Mouse (Mus musculus) MEL (cell line): ENCODE measurements around the gene Irs2.

ENCODE experiments used
- BHLHE40 ChIP-seq: IDR thresholded peaks from 2 replicates; pipeline ENCODE4 v1.6.1; 2012; ENCODE audit warnings: low read depth, mild to moderate bottlenecking, inconsistent platforms, low read length, improper control_type of control experiment, borderline replicate concordance
- CTCF ChIP-seq, 3 experiments: IDR thresholded peaks in 2 of 3; conservative IDR thresholded peaks in 1 of 3; 2 replicates each; pipeline ENCODE4 v1.5.1; 2011 to 2012; ENCODE audit warnings: low read length in 3 of 3, low read depth in 2 of 3, mild to moderate bottlenecking in 2 of 3, improper control_type of control experiment in 1 of 3, inconsistent platforms in 1 of 3, mixed read lengths in 1 of 3, moderate library complexity in 1 of 3; ENCODE audit not compliant: control insufficient read depth in 1 of 3, insufficient read depth in 1 of 3, poor library complexity in 1 of 3, severe bottlenecking in 1 of 3
- E2F4 ChIP-seq: IDR thresholded peaks from 2 replicates; pipeline ENCODE4 v1.6.1; 2011; ENCODE audit warnings: low read depth, low read length, improper control_type of control experiment, borderline replicate concordance
- EP300 ChIP-seq, 2 experiments: IDR thresholded peaks; 2 replicates each; pipeline ENCODE4 v1.6.1; 2011; ENCODE audit warnings: improper control_type of control experiment in 2 of 2, low read length in 2 of 2, low read depth in 1 of 2, mild to moderate bottlenecking in 1 of 2
- ETS1 ChIP-seq: IDR thresholded peaks from 2 replicates; pipeline ENCODE4 v1.6.1; 2012; ENCODE audit warnings: low read depth, mild to moderate bottlenecking, inconsistent platforms, low read length, improper control_type of control experiment, moderate library complexity
- KAT2A ChIP-seq: conservative IDR thresholded peaks from 2 replicates; pipeline ENCODE4 v1.6.1; 2012; ENCODE audit warnings: low read depth, low read length, improper control_type of control experiment, inconsistent platforms
- MXI1 ChIP-seq: IDR thresholded peaks from 2 replicates; pipeline ENCODE4 v1.6.1; 2011; ENCODE audit warnings: mild to moderate bottlenecking, low read depth, low read length, improper control_type of control experiment
- NRF1 ChIP-seq: IDR thresholded peaks from 2 replicates; pipeline ENCODE4 v1.6.1; 2014; ENCODE audit warnings: low read depth, mild to moderate bottlenecking, inconsistent platforms, low read length, improper control_type of control experiment, moderate library complexity; ENCODE audit not compliant: poor library complexity, insufficient read depth, severe bottlenecking
- POLR2AphosphoS5 ChIP-seq: IDR thresholded peaks from 2 replicates; pipeline ENCODE4 v1.6.1; 2012; ENCODE audit warnings: low read depth, borderline replicate concordance, mild to moderate bottlenecking, inconsistent platforms, low read length, moderate library complexity, mixed read lengths
- ZNF384 ChIP-seq: IDR thresholded peaks from 2 replicates; pipeline ENCODE4 v1.6.1; 2012; ENCODE audit warnings: low read depth, mild to moderate bottlenecking, inconsistent platforms, low read length, improper control_type of control experiment

DNA sequence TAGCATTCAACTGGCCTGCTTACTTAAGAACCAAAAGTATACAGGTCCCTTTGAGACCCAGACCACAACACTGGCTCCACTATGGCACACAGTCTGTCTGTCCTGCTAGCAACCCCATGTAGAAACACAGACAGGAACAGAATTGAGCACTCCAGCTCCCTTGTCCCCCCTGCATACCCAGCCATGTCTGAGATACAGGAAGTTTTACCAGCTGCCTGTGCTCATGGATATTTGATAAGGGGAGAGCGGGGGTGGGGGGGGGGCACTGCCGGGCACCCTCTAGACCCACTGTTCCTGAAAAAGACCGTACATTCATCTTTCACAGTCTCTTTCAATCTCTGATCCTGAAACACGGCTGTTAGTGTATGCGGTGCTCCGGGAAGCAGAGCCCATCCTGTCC, 5.0 kb downstream of the Irs2 start:
- TF ChIP-seq ZNF384, result no peak
- TF ChIP-seq E2F4, result no peak
- no peak for TF ChIP-seq POLR2AphosphoS5
- TF ChIP-seq CTCF (IDR thresholded peaks at IDR 0.05 in 2 of 3, conservative IDR thresholded peaks at IDR 0.05 in 1 of 3; ENCODE audit: control insufficient read depth in 1 of 3, insufficient read depth in 1 of 3, low read depth in 2 of 3, low read length in 3 of 3, poor library complexity in 1 of 3, severe bottlenecking in 1 of 3), result no peak
- TF ChIP-seq BHLHE40, result no peak
- TF ChIP-seq ETS1, result peak; percentile 81
- no peak for TF ChIP-seq MXI1
- TF ChIP-seq NRF1, result no peak
- TF ChIP-seq EP300 (IDR thresholded peaks at IDR 0.05; ENCODE audit: low read depth in 1 of 2, low read length in 2 of 2), result peak in 1 of 2 experiments; percentile 67; a peak in 2 of 4 replicates
- TF ChIP-seq KAT2A, result no peak
